21 mouse cellular contexts compared by ENCODE assay signal in genomic region chr11:117951391-117951790, GRCm38 (mm10). TPM values are rescaled to one million over a fixed set of nuclear protein-coding genes. Genes with fewer than 3 reads are reported as not detected.
DNase-seq lines count a peak whose midpoint lies in the region; ATAC-seq and TF ChIP-seq lines count a peak whose summit lies in the region.
"Had no signal": no experiment of that assay in that cellular context is flagged by ENCODE, and none has a peak within 500 bp of the region (broad histone marks: within the 10 kb centered on the region; RNA-seq: fewer than 3 reads in every experiment).

No protein-coding gene starts in this region.

- H3K4me3 ChIP-seq in forebrain, embryonic 10.5 days = no peak overlapping the region
- H3K4me3 ChIP-seq in forebrain, embryonic 15.5 days = no peak overlapping the region
- H3K4me3 ChIP-seq in heart, embryonic 13.5 days = no peak overlapping the region
- no peak overlapping the region for H3K4me3 ChIP-seq in spleen, adult 2 months (ENCODE audit: extremely low read depth, insufficient read depth, insufficient read length)
- H3K4me3 ChIP-seq in stomach, postnatal 0 days (ENCODE audit: low read depth, low read length) = no peak overlapping the region
- H3K4me3 ChIP-seq: embryonic facial prominence, embryonic 15.5 days; heart, embryonic 15.5 days; left cerebral cortex, adult 2 months; liver, embryonic 13.5 days; midbrain, embryonic 13.5 days had no signal

- no peak overlapping the region for H3K9ac ChIP-seq in forebrain, embryonic 15.5 days (replicated peaks)
- 0 out of 2 replicates have a peak overlapping the region, but pooled peaks have one; percentile 33 for H3K9ac ChIP-seq in heart, embryonic 13.5 days
- H3K9ac ChIP-seq in stomach, postnatal 0 days (ENCODE audit: low read length) = 0 out of 2 replicates have a peak overlapping the region, but pooled peaks have one; percentile 27
- H3K9ac ChIP-seq: embryonic facial prominence, embryonic 15.5 days; heart, embryonic 15.5 days; liver, embryonic 13.5 days; midbrain, embryonic 13.5 days had no signal

- H3K9me3 ChIP-seq in forebrain, embryonic 10.5 days = no peaks in the 10 kb centered on the region
- H3K9me3 ChIP-seq in forebrain, embryonic 15.5 days = no peaks in the 10 kb centered on the region
- H3K9me3 ChIP-seq in heart, embryonic 13.5 days = no peaks in the 10 kb centered on the region
- H3K9me3 ChIP-seq in stomach, postnatal 0 days (ENCODE audit: control insufficient read depth, low read length) = no peaks in the 10 kb centered on the region
- H3K9me3 ChIP-seq: embryonic facial prominence, embryonic 15.5 days; heart, embryonic 15.5 days; liver, embryonic 13.5 days; midbrain, embryonic 13.5 days had no signal

- TF ChIP-seq EP300 in stomach, postnatal 0 days (optimal IDR thresholded peaks at IDR 0.05) = no peak

- intact Hi-C loops in heart, postnatal 10 days (cut with DNase I) = no loop called here

- H3K27ac ChIP-seq in forebrain, embryonic 10.5 days = peak overlapping the region; percentile 8; the same call in 1 of the 2 replicates
- no peak overlapping the region for H3K27ac ChIP-seq in forebrain, embryonic 15.5 days (replicated peaks)
- no peak overlapping the region for H3K27ac ChIP-seq in heart, embryonic 13.5 days (replicated peaks)
- peak overlapping the region; percentile 75 for H3K27ac ChIP-seq in spleen, adult 2 months (ENCODE audit: insufficient read depth, low read length)
- H3K27ac ChIP-seq in stomach, postnatal 0 days (replicated peaks) = no peak overlapping the region
- H3K27ac ChIP-seq: embryonic facial prominence, embryonic 15.5 days; heart, embryonic 15.5 days; kidney, postnatal 0 days; left cerebral cortex, adult 2 months; liver, embryonic 13.5 days; midbrain, embryonic 13.5 days had no signal

- 75% methylated on average over 6 of the region's 6 CpGs for WGBS in forebrain, embryonic 10.5 days
- 83% methylated on average over 6 of the region's 6 CpGs for WGBS in forebrain, embryonic 15.5 days
- 82% methylated on average over 6 of the region's 6 CpGs for WGBS in heart, embryonic 13.5 days
- WGBS in spleen, adult 2 months = 71% methylated on average over 6 of the region's 6 CpGs
- 62% methylated on average over 6 of the region's 6 CpGs for WGBS in stomach, postnatal 0 days

- ATAC-seq in forebrain, embryonic 15.5 days (replicated peaks) = no peak
- no peak for ATAC-seq in heart, embryonic 13.5 days (ENCODE audit: extremely low read depth, insufficient number of reproducible peaks, low FRiP score, low TSS enrichment)
- no peak for ATAC-seq in stomach, postnatal 0 days (ENCODE audit: low FRiP score, low TSS enrichment)
- ATAC-seq: forebrain, embryonic 16.5 days; hindbrain, embryonic 16.5 days; midbrain, embryonic 13.5 days had no signal

- TF ChIP-seq CTCF in spleen, adult 2 months (IDR thresholded peaks at IDR 0.05; ENCODE audit: extremely low read depth, insufficient read depth, insufficient read length, insufficient replicate concordance) = no peak
- TF ChIP-seq CTCF in stomach, postnatal 0 days (IDR thresholded peaks at IDR 0.05; ENCODE audit: low read depth) = no peak

- H3K4me2 ChIP-seq in forebrain, embryonic 15.5 days (replicated peaks) = no peak overlapping the region
- no peak overlapping the region for H3K4me2 ChIP-seq in heart, embryonic 13.5 days
- no peak overlapping the region for H3K4me2 ChIP-seq in stomach, postnatal 0 days (replicated peaks; ENCODE audit: low read depth)
- H3K4me2 ChIP-seq: embryonic facial prominence, embryonic 15.5 days; heart, embryonic 15.5 days; liver, embryonic 13.5 days; midbrain, embryonic 13.5 days had no signal

- no peak for TF ChIP-seq POLR2A in spleen, adult 2 months (IDR thresholded peaks at IDR 0.05; ENCODE audit: low read depth, low read length)

- no peak for DNase-seq in forebrain, embryonic 10.5 days (ENCODE audit: extremely low spot score, low spot score)
- DNase-seq in heart, postnatal 10 days = no peak
- DNase-seq in spleen, adult 2 months (ENCODE audit: low read depth in 1 of 2, low spot score in 2 of 2) = no peak
- DNase-seq in spleen, postnatal 36 days (ENCODE audit: low spot score in 2 of 2) = no peak
- no peak for DNase-seq in stomach, postnatal 0 days (ENCODE audit: low spot score)
- no peak for DNase-seq in adrenal gland, adult 18-20 months (ENCODE audit: low spot score in 2 of 2)
- DNase-seq: adrenal gland, postnatal 14 days; cerebellum, adult 9-10 months; heart, postnatal 4 days; layer of hippocampus, adult 9-11 months; liver, embryonic 13.5 days; lung, adult 2 months had no signal

- H3K36me3 ChIP-seq in forebrain, embryonic 10.5 days (replicated peaks) = no peaks in the 10 kb centered on the region
- no peaks in the 10 kb centered on the region for H3K36me3 ChIP-seq in forebrain, embryonic 15.5 days
- H3K36me3 ChIP-seq in heart, embryonic 13.5 days = no peaks in the 10 kb centered on the region
- no peaks in the 10 kb centered on the region for H3K36me3 ChIP-seq in spleen, adult 2 months (ENCODE audit: control insufficient read depth, insufficient read depth, low read length)
- no peaks in the 10 kb centered on the region for H3K36me3 ChIP-seq in stomach, postnatal 0 days (ENCODE audit: control insufficient read depth, insufficient read depth, low read length)
- H3K36me3 ChIP-seq: embryonic facial prominence, embryonic 15.5 days; heart, embryonic 15.5 days; liver, embryonic 13.5 days; midbrain, embryonic 13.5 days had no signal

- peaks cover 54% of the 10 kb centered on the region for H3K4me1 ChIP-seq in forebrain, embryonic 10.5 days
- peaks cover 19% of the 10 kb centered on the region for H3K4me1 ChIP-seq in forebrain, embryonic 15.5 days
- H3K4me1 ChIP-seq in heart, embryonic 13.5 days = peaks cover 37% of the 10 kb centered on the region
- peaks cover 44% of the 10 kb centered on the region for H3K4me1 ChIP-seq in spleen, adult 2 months (ENCODE audit: control insufficient read depth, insufficient read depth, insufficient read length)
- H3K4me1 ChIP-seq in stomach, postnatal 0 days (replicated peaks; ENCODE audit: control insufficient read depth, insufficient read depth) = peaks cover 15% of the 10 kb centered on the region; the same call in 1 of the 2 replicates

- H3K27me3 ChIP-seq in forebrain, embryonic 10.5 days (ENCODE audit: poor library complexity, severe bottlenecking) = peaks cover 52% of the 10 kb centered on the region
- H3K27me3 ChIP-seq in forebrain, embryonic 15.5 days = no peaks in the 10 kb centered on the region
- peaks cover 12% of the 10 kb centered on the region; the same call in 1 of the 2 replicates for H3K27me3 ChIP-seq in heart, embryonic 13.5 days (replicated peaks)
- no peaks in the 10 kb centered on the region for H3K27me3 ChIP-seq in spleen, adult 2 months (ENCODE audit: control insufficient read depth, insufficient read depth, low read length)
- no peaks in the 10 kb centered on the region for H3K27me3 ChIP-seq in stomach, postnatal 0 days (ENCODE audit: control insufficient read depth, insufficient read depth, low read length)
- H3K27me3 ChIP-seq: heart, embryonic 15.5 days had no signal

RNA-seq across cellular contexts. Expression of gene Socs3, which starts 18.5 kb away (rescaled TPM):
- polyA plus RNA-seq in forebrain, embryonic 10.5 days (2016; fragmentation: Nextera tagmentation; extraction: Ambion mirVana) = 13.6 and 14.7 TPM in 2 replicates
- polyA plus RNA-seq in forebrain, embryonic 15.5 days (2015; fragmentation: Nextera tagmentation; extraction: Ambion mirVana) = 14.2 and 15.1 TPM in 2 replicates
- 4.9 and 8.5 TPM in 2 replicates for polyA plus RNA-seq in heart, embryonic 13.5 days (2015; fragmentation: Nextera tagmentation; extraction: Ambion mirVana)
- total RNA-seq in heart, postnatal 10 days (2021) = 1 to 10 TPM; 3.7 to 5.8 TPM
- polyA plus RNA-seq in spleen, adult 2 months (2012; rRNA removed) = 22.0 and 31.0 TPM in 2 replicates
- polyA plus RNA-seq in stomach, postnatal 0 days (2015; fragmentation: Nextera tagmentation; extraction: Ambion mirVana) = 13.5 and 15.7 TPM in 2 replicates
- total RNA-seq in adrenal gland, adult 18-20 months (2021) = 1 to 10 TPM; 4.2 to 5.6 TPM

RNA-seq across cellular contexts. Expression of gene Pgs1, which starts 34.7 kb away (rescaled TPM):
- polyA plus RNA-seq in forebrain, embryonic 10.5 days (2016; fragmentation: Nextera tagmentation; extraction: Ambion mirVana) = 43.8 and 44.7 TPM in 2 replicates
- polyA plus RNA-seq in forebrain, embryonic 15.5 days (2015; fragmentation: Nextera tagmentation; extraction: Ambion mirVana) = 52.9 and 54.3 TPM in 2 replicates
- 25.7 and 26.6 TPM in 2 replicates for polyA plus RNA-seq in heart, embryonic 13.5 days (2015; fragmentation: Nextera tagmentation; extraction: Ambion mirVana)
- 10 to 100 TPM; 21.2 to 23.7 TPM for total RNA-seq in heart, postnatal 10 days (2021)
- polyA plus RNA-seq in spleen, adult 2 months (2012; rRNA removed) = 35.6 and 43.7 TPM in 2 replicates
- 28.7 and 29.4 TPM in 2 replicates for polyA plus RNA-seq in stomach, postnatal 0 days (2015; fragmentation: Nextera tagmentation; extraction: Ambion mirVana)
- 10 to 100 TPM; 47.8 to 65.5 TPM for total RNA-seq in adrenal gland, adult 18-20 months (2021)

Comparison
In these comparisons a context has a peak if more than half of its experiments do, and no peak if none do; other contexts are left out.
1. H3K27ac ChIP-seq: peak in forebrain, embryonic 10.5 days (single experiment) and spleen, adult 2 months (single experiment); none in forebrain, embryonic 15.5 days (single experiment), heart, embryonic 13.5 days (single experiment) and stomach, postnatal 0 days (single experiment).